Mouse (Mus musculus): Measurements from ENCODE around the gene Tmem233.

The Tmem233 gene

DNA sequence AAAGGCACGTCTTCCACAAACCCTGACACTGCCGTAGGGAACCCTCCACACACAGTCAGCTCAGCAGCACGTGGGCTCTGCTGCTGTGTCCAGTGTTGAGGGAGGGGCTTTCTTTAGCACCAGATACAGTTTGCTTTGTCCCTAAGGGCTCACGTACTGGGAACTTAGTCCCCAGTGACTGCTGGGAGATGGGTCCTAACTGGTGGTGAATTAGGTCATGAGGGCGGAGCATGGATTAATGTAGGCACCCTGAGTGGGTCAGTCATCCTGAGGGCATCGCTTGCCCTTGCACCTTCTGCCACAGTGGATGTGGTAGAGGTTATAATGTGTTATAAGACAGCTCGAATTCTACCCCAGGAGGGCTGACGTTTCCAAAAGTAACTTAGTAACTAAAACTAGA is 65.7 kb downstream of the Tmem233 start:
- H3K27me3 ChIP-seq (ENCODE audit: insufficient read depth, low read length) = no peaks in the 10 kb centered on the region
- no peak overlapping the region for H3K4me3 ChIP-seq (replicated peaks; ENCODE audit: low read length)
- peaks cover 98% of the 10 kb centered on the region for H3K36me3 ChIP-seq (ENCODE audit: insufficient read depth, low read length)
- TF ChIP-seq NANOG (IDR thresholded peaks at IDR 0.05; ENCODE audit: borderline replicate concordance, low read length) (no peak), CTCF (conservative IDR thresholded peaks at IDR 0.05; ENCODE audit: low read length) (no peak), POU5F1 (IDR thresholded peaks at IDR 0.05; ENCODE audit: borderline replicate concordance, low read length) (no peak)
- H3K9me3 ChIP-seq (ENCODE audit: low read length) = no peaks in the 10 kb centered on the region
- peaks cover 61% of the 10 kb centered on the region for H3K4me1 ChIP-seq (replicated peaks; ENCODE audit: low read depth, low read length)

DNA sequence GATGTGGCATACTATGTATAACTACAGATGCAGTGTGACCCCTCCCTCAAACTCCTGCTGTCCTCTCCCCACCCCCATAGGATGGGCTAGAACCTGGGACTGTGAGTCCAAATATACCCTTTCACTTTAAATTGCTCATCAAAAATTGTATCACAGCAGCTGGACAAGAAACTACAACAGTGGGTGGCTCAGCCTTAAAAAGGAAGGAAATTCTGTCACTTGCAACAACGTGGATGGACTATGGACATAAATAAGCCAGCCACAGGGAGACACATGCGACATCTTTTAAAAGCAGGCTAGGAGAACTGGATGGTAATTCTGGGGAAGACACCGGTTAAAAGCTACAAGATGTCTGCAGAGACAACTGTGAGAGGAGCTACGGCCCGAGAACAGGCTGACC is 66.5 kb downstream of the Tmem233 start:
- Histone ChIP-seq H3K9me3 (ENCODE audit: low read length) (no peaks in the 10 kb centered on the region), H3K36me3 (ENCODE audit: insufficient read depth, low read length) (peaks cover 89% of the 10 kb centered on the region), H3K4me1 (replicated peaks; ENCODE audit: low read depth, low read length) (peaks cover 53% of the 10 kb centered on the region), H3K27me3 (ENCODE audit: insufficient read depth, low read length) (no peaks in the 10 kb centered on the region), H3K4me3 (replicated peaks; ENCODE audit: low read length) (no peak overlapping the region)
- TF ChIP-seq NANOG (IDR thresholded peaks at IDR 0.05; ENCODE audit: borderline replicate concordance, low read length) (no peak), CTCF (conservative IDR thresholded peaks at IDR 0.05; ENCODE audit: low read length) (no peak), POU5F1 (IDR thresholded peaks at IDR 0.05; ENCODE audit: borderline replicate concordance, low read length) (no peak)

GRCm38 (mm10) chr5:116014237-116014636 is 68.8 kb downstream of the Tmem233 start:
- peaks cover 67% of the 10 kb centered on the region for H3K36me3 ChIP-seq (ENCODE audit: insufficient read depth, low read length)
- TF ChIP-seq CTCF (conservative IDR thresholded peaks at IDR 0.05; ENCODE audit: low read length) (peak; percentile 21; the same call in 1 of the 2 replicates), NANOG (IDR thresholded peaks at IDR 0.05; ENCODE audit: borderline replicate concordance, low read length) (no peak), POU5F1 (IDR thresholded peaks at IDR 0.05; ENCODE audit: borderline replicate concordance, low read length) (no peak)
- H3K4me3 ChIP-seq (replicated peaks; ENCODE audit: low read length) = peak overlapping the region; percentile 65
- no peaks in the 10 kb centered on the region for H3K9me3 ChIP-seq (ENCODE audit: low read length)
- H3K4me1 ChIP-seq (replicated peaks; ENCODE audit: low read depth, low read length) = peaks cover 35% of the 10 kb centered on the region
- no peaks in the 10 kb centered on the region for H3K27me3 ChIP-seq (ENCODE audit: insufficient read depth, low read length)

GRCm38 (mm10) chr5:116013821-116014220 is 69.2 kb downstream of the Tmem233 start:
- Histone ChIP-seq H3K27me3 (ENCODE audit: insufficient read depth, low read length) (no peaks in the 10 kb centered on the region), H3K4me1 (replicated peaks; ENCODE audit: low read depth, low read length) (peaks cover 34% of the 10 kb centered on the region), H3K36me3 (ENCODE audit: insufficient read depth, low read length) (peaks cover 63% of the 10 kb centered on the region), H3K4me3 (replicated peaks; ENCODE audit: low read length) (no peak overlapping the region), H3K9me3 (ENCODE audit: low read length) (no peaks in the 10 kb centered on the region)
- TF ChIP-seq NANOG (IDR thresholded peaks at IDR 0.05; ENCODE audit: borderline replicate concordance, low read length) = no peak
- TF ChIP-seq CTCF (conservative IDR thresholded peaks at IDR 0.05; ENCODE audit: low read length) = no peak
- no peak for TF ChIP-seq POU5F1 (IDR thresholded peaks at IDR 0.05; ENCODE audit: borderline replicate concordance, low read length)

- peaks cover 30% of the 10 kb centered on the region for H3K4me1 ChIP-seq (replicated peaks; ENCODE audit: low read depth, low read length)
- no peak overlapping the region for H3K4me3 ChIP-seq (replicated peaks; ENCODE audit: low read length)
- H3K27me3 ChIP-seq (ENCODE audit: insufficient read depth, low read length) = no peaks in the 10 kb centered on the region
- H3K36me3 ChIP-seq (ENCODE audit: insufficient read depth, low read length) = peaks cover 50% of the 10 kb centered on the region
- H3K9me3 ChIP-seq (ENCODE audit: low read length) = no peaks in the 10 kb centered on the region
- TF ChIP-seq CTCF (conservative IDR thresholded peaks at IDR 0.05; ENCODE audit: low read length) (no peak), POU5F1 (IDR thresholded peaks at IDR 0.05; ENCODE audit: borderline replicate concordance, low read length) (no peak), NANOG (IDR thresholded peaks at IDR 0.05; ENCODE audit: borderline replicate concordance, low read length) (no peak)
Observed at GRCm38 (mm10) chr5:116012503-116012902, 70.5 kb downstream of the Tmem233 start.

DNA sequence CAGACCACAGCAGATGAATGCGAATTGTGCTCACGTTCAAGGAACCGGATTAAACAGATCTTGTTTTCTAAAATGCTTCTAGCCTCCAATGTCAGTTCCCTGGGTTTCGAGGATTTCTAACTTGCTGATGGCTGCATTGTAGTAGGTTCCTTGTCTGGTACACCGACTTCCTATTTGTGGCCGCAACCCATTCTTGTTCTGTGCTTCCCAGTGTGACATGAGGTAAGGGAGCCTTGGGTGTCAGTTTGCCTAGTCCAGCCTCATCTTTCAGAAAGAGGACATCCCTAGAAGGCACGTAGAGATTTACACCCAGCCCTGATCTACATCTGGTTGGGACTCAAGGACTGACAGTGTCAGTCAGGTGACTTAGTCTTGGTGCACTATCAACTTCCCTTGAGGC is 71.3 kb downstream of the Tmem233 start:
- TF ChIP-seq CTCF (conservative IDR thresholded peaks at IDR 0.05; ENCODE audit: low read length) (no peak), POU5F1 (IDR thresholded peaks at IDR 0.05; ENCODE audit: borderline replicate concordance, low read length) (no peak), NANOG (IDR thresholded peaks at IDR 0.05; ENCODE audit: borderline replicate concordance, low read length) (no peak)
- H3K36me3 ChIP-seq (ENCODE audit: insufficient read depth, low read length) = peaks cover 47% of the 10 kb centered on the region
- no peak overlapping the region for H3K4me3 ChIP-seq (replicated peaks; ENCODE audit: low read length)
- peaks cover 38% of the 10 kb centered on the region for H3K4me1 ChIP-seq (replicated peaks; ENCODE audit: low read depth, low read length)
- H3K9me3 ChIP-seq (ENCODE audit: low read length) = no peaks in the 10 kb centered on the region
- H3K27me3 ChIP-seq (ENCODE audit: insufficient read depth, low read length) = no peaks in the 10 kb centered on the region

- Histone ChIP-seq H3K36me3 (ENCODE audit: insufficient read depth, low read length) (peaks cover 35% of the 10 kb centered on the region), H3K4me1 (replicated peaks; ENCODE audit: low read depth, low read length) (peaks cover 48% of the 10 kb centered on the region), H3K9me3 (ENCODE audit: low read length) (no peaks in the 10 kb centered on the region), H3K27me3 (ENCODE audit: insufficient read depth, low read length) (no peaks in the 10 kb centered on the region), H3K4me3 (replicated peaks; ENCODE audit: low read length) (no peak overlapping the region)
- TF ChIP-seq CTCF (conservative IDR thresholded peaks at IDR 0.05; ENCODE audit: low read length) = no peak
- no peak for TF ChIP-seq NANOG (IDR thresholded peaks at IDR 0.05; ENCODE audit: borderline replicate concordance, low read length)
- TF ChIP-seq POU5F1 (IDR thresholded peaks at IDR 0.05; ENCODE audit: borderline replicate concordance, low read length) = no peak
Observed at GRCm38 (mm10) chr5:116009884-116010627, 73.0 kb downstream of the Tmem233 start.

DNA sequence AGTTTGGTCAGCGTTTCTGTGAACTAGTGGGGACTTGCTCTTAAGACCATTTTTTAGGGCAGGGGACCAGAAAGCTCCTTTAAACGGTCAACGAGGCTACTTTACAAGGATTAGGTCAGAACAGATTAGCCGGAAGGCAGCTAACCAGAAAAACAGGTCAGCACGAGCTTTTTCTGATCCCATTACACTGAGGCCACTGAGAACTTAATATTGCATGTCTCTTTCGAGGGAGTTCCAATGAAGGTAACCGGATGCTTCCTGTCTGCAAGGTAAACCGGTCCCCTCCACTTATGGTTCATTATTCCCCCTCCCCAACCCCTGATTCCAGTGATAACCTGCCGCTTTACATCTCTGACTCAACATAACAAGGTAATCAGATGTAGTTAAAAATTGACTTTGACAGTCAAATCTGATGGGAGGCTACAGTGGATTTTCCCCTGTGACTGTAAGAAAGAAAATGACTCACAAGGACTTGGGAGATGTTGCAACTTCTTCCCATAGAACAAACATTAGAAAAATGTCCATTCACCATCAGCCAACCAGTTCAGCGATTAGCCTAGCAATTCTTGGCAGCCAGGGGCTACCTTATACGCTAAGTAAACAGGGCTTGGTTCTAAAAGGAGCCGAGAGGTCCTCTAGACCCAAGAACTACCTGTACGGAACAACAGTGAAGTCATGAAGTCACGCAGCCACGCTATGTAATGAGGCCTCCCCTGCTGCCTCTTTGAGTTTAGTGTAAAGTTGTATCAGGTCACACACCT is 73.8 kb downstream of the Tmem233 start:
- TF ChIP-seq CTCF (conservative IDR thresholded peaks at IDR 0.05; ENCODE audit: low read length) (no peak), POU5F1 (IDR thresholded peaks at IDR 0.05; ENCODE audit: borderline replicate concordance, low read length) (no peak), NANOG (IDR thresholded peaks at IDR 0.05; ENCODE audit: borderline replicate concordance, low read length) (no peak)
- Histone ChIP-seq H3K4me1 (replicated peaks; ENCODE audit: low read depth, low read length) (peaks cover 48% of the 10 kb centered on the region), H3K4me3 (replicated peaks; ENCODE audit: low read length) (no peak overlapping the region), H3K9me3 (ENCODE audit: low read length) (no peaks in the 10 kb centered on the region), H3K27me3 (ENCODE audit: insufficient read depth, low read length) (no peaks in the 10 kb centered on the region), H3K36me3 (ENCODE audit: insufficient read depth, low read length) (peaks cover 27% of the 10 kb centered on the region)
